1 mouse cellular context compared by ENCODE assay signal in the genomic region with DNA sequence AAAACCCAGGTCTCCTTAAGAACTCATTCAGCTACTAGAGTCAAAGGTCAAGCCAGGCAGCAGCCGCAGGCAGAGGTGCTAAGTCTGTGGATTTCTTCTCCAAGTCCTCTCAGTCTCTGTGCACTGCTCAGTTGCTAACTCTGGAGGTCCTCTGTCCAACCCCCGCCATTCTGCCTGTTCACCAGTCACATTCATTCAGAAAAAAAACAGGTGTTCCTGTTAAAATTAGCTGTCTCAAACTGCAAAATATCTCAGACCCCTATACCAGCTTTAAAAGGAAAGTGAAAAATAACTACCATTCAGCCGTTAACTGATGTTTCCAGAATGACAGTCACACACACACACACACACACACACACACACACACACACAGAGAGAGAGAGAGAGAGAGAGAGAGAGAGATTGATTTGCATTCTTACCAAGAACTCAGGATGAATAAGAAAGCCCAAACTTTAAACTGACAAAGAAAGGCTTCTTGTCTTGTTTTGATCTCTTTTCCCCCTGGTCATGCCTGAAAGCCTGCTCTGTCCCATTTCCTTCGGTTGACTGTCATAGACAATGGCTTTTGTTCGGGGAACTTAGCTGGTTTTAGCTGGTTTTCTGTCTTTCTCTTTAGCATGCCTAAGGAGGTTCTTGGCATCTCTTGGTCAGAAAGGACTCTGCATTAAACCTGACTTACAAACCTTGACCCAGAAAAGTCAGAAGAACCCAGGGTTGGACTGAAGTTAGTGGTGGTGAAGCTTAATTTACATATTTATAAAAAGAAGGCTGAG.
TF ChIP-seq lines count a peak whose summit lies in the region.

No protein-coding gene starts in this region.

TF ChIP-seq in CH12.LX, 34 proteins besides CTCF, POLR2A, EP300 and RAD21 (continued from another document):
- 0 out of 2 replicates have a peak, but pooled peaks have one; percentile 31 for TF ChIP-seq E2F4 (IDR thresholded peaks at IDR 0.05; ENCODE audit: insufficient replicate concordance, low read depth, low read length)
TF ChIP-seq in CH12.LX: peak in this region for 10.
